Mouse (Mus musculus): ENCODE measurements at regions not wholly inside any gene's neighbourhood (a gene's known extent, or its start where the extent isn't known, plus 50 kb on each side); places are given as distances from the start of the nearest gene placed in this dataset.

- H3K36me3 ChIP-seq (ENCODE audit: insufficient read depth): no peaks in the 10 kb centered on the region
- no peak overlapping the region for H3K4me2 ChIP-seq
- H3K4me3 ChIP-seq (ENCODE audit: low read depth, low read length): no peak overlapping the region
- no peaks in the 10 kb centered on the region for H3K9me3 ChIP-seq (ENCODE audit: low read depth, low read length)
- WGBS: 70% methylated on average over 5 of the region's 5 CpGs
- no peak overlapping the region for H3K27ac ChIP-seq (ENCODE audit: low read depth)
- DNase-seq (no peak), ATAC-seq (ENCODE audit: insufficient read depth) (no peak)
- no peak overlapping the region for H3K9ac ChIP-seq
- no peaks in the 10 kb centered on the region for H3K27me3 ChIP-seq (ENCODE audit: insufficient read depth, low read length)
- peaks cover 3% of the 10 kb centered on the region; the same call in 1 of the 2 replicates for H3K4me1 ChIP-seq (ENCODE audit: insufficient read depth)
- TF ChIP-seq CTCF (IDR thresholded peaks at IDR 0.05; ENCODE audit: low read depth): no peak
These were observed 52.2 kb upstream of the 2310009B15Rik start for GRCm38 (mm10) chr1:138908860-138909259.

DNA sequence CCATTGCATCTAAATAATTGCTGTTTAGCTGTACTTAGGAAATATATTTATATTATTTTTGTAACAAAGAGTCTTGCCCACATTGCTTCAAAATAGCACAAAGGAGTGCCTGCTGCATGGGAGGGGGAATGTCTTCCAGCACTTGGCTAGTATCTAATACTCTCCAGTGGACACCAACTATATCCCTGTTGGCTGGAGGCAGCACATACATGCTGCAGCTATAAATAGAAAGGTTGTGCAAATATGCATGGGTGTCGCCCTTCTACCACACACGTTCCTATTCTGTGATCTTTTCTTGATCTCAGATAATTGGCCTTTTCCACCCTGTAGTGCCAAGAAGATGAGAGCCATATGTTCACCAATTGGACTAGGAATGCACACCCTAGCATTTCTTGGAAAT is 53.0 kb upstream of the 2310009B15Rik start:
- 0 out of 2 replicates have a peak, but pooled peaks have one; percentile 36 for ATAC-seq (ENCODE audit: insufficient read depth)

GRCm38 (mm10) chr1:138912156-138912616 is 51.0 kb upstream of the Dennd1b start:
- H3K27ac ChIP-seq (ENCODE audit: low read depth): no peak overlapping the region
- no peaks in the 10 kb centered on the region for H3K36me3 ChIP-seq (ENCODE audit: insufficient read depth)
- H3K4me3 ChIP-seq (ENCODE audit: low read depth, low read length): no peak overlapping the region
- no peaks in the 10 kb centered on the region for H3K27me3 ChIP-seq (ENCODE audit: insufficient read depth, low read length)
- no peak overlapping the region for H3K9ac ChIP-seq
- peak; percentile 54 for ATAC-seq (ENCODE audit: insufficient read depth)
- peak; percentile 67 for DNase-seq
- peak overlapping the region; percentile 51 for H3K4me2 ChIP-seq
- peak; percentile 30; the same call in 1 of the 2 replicates for TF ChIP-seq CTCF (IDR thresholded peaks at IDR 0.05; ENCODE audit: low read depth)
- WGBS: 15% methylated on average over 8 of the region's 8 CpGs
- peaks cover 3% of the 10 kb centered on the region; the same call in 1 of the 2 replicates for H3K4me1 ChIP-seq (ENCODE audit: insufficient read depth)
- H3K9me3 ChIP-seq (ENCODE audit: low read depth, low read length): no peaks in the 10 kb centered on the region

More for the DNA sequence above, 53.0 kb upstream of the 2310009B15Rik start:
- DNase-seq: peak; percentile 16
- no peak for TF ChIP-seq CTCF (IDR thresholded peaks at IDR 0.05; ENCODE audit: low read depth)
- H3K4me1 ChIP-seq (ENCODE audit: insufficient read depth): peaks cover 3% of the 10 kb centered on the region; the same call in 1 of the 2 replicates
- H3K9me3 ChIP-seq (ENCODE audit: low read depth, low read length): no peaks in the 10 kb centered on the region
- H3K27me3 ChIP-seq (ENCODE audit: insufficient read depth, low read length): no peaks in the 10 kb centered on the region
- H3K9ac ChIP-seq: no peak overlapping the region
- H3K27ac ChIP-seq (ENCODE audit: low read depth): no peak overlapping the region
- no peak overlapping the region for H3K4me3 ChIP-seq (ENCODE audit: low read depth, low read length)
- no peak overlapping the region for H3K4me2 ChIP-seq
- no peaks in the 10 kb centered on the region for H3K36me3 ChIP-seq (ENCODE audit: insufficient read depth)
- WGBS: 28% methylated on average over 2 of the region's 2 CpGs

DNA sequence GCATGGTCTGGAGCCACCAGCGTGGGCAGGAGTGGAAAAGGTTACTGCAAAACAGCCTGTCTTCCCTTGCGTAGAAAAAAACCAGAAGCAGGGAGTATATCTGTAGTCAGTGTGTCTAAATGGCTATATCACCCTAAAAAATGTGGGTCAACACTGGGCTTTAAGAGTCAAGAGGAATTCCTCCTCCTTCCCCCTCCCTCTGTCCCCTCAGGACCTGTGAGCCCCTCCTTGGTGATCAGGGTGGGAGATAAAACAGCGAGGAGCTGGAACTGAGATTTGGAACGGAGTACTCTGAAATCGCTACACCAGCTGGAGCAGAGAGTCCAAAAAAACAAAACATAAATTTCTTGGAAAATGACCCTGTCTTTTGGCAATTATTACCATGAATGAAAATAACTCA is 50.3 kb upstream of the Dennd1b start:
- Histone ChIP-seq H3K4me1 (ENCODE audit: insufficient read depth) (peaks cover 3% of the 10 kb centered on the region; the same call in 1 of the 2 replicates), H3K9ac (no peak overlapping the region), H3K4me3 (ENCODE audit: low read depth, low read length) (no peak overlapping the region), H3K27ac (ENCODE audit: low read depth) (no peak overlapping the region), H3K27me3 (ENCODE audit: insufficient read depth, low read length) (no peaks in the 10 kb centered on the region), H3K36me3 (ENCODE audit: insufficient read depth) (no peaks in the 10 kb centered on the region), H3K9me3 (ENCODE audit: low read depth, low read length) (no peaks in the 10 kb centered on the region), H3K4me2 (peak overlapping the region; percentile 51)
- TF ChIP-seq CTCF (IDR thresholded peaks at IDR 0.05; ENCODE audit: low read depth): no peak
- DNase-seq: peak; percentile 64
- peak; percentile 51; the same call in 1 of the 2 replicates for ATAC-seq (ENCODE audit: insufficient read depth)
- WGBS: 27% methylated on average over 5 of the region's 5 CpGs

DNA sequence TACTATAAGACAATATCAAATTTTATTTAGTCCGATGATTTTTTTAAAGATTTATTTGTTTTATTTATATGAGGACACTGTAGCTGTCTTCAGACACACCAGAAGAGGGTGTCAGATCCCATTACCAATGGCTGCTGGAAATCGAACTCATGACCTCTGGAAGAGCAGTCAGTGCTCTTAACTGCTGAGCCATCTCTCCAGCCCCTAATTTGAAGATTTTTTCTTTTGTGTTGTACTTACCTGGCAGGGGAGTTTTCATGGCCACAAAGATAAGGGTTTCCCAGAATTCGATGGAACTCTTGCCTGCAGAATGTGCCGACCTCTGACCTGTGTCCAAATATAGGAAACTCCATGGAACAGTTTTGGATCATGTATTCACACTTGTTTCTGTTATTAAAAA is 49.8 kb upstream of the Dennd1b start:
- TF ChIP-seq CTCF (IDR thresholded peaks at IDR 0.05; ENCODE audit: low read depth): no peak
- no peak overlapping the region for H3K27ac ChIP-seq (ENCODE audit: low read depth)
- peaks cover 3% of the 10 kb centered on the region; the same call in 1 of the 2 replicates for H3K4me1 ChIP-seq (ENCODE audit: insufficient read depth)
- H3K9me3 ChIP-seq (ENCODE audit: low read depth, low read length): no peaks in the 10 kb centered on the region
- ATAC-seq (ENCODE audit: insufficient read depth) (no peak), DNase-seq (no peak)
- no peak overlapping the region for H3K9ac ChIP-seq
- H3K36me3 ChIP-seq (ENCODE audit: insufficient read depth): no peaks in the 10 kb centered on the region
- H3K4me3 ChIP-seq (ENCODE audit: low read depth, low read length): no peak overlapping the region
- H3K27me3 ChIP-seq (ENCODE audit: insufficient read depth, low read length): no peaks in the 10 kb centered on the region
- H3K4me2 ChIP-seq: peak overlapping the region; percentile 51; the same call in 1 of the 2 replicates
- WGBS: 66% methylated on average over 4 of the region's 4 CpGs

Measured in lung, embryonic 14.5 days (tissue).